Mouse (Mus musculus) kidney, adult 2 months (tissue): ENCODE data around the gene Grifin.

Source experiments
- CTCF ChIP-seq: fragments of 200-500 bp; conservative IDR thresholded peaks from 2 replicates; pipeline ENCODE4 v1.5.1; 2011; ENCODE audit warnings: low read depth, mild to moderate bottlenecking, control low read depth, low read length, moderate library complexity, mixed read lengths; ENCODE audit not compliant: insufficient read depth, insufficient read length
- POLR2A ChIP-seq: fragments of 200-500 bp; IDR thresholded peaks from one replicate; pipeline ENCODE4 v1.6.1; 2011; ENCODE audit warnings: low read depth, low read length, control low read depth

DNA sequence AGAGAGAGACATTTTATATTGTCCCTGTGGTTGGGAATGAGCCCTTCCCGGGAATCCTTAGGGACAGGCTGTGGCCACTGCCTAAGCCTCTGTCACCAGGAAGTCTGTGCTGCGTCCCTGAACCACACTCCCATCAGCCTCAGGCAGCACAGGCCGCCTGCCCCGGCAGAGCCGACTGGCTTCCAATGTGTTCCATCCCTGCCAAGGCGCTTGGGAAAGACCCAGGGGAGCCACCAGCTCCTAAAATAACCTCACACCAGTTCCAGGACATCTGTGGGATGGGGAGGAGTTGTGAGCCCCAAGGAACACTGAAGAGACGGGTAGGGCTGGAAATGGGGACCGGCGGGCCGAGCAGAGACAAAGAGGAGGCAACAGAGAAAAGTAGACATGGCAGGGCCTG lies 6.8 kb upstream of the Grifin start:
- TF ChIP-seq POLR2A (no peak), CTCF (no peak)
